Mouse (Mus musculus) testis, adult 2 months (tissue): ENCODE results near the gene Hes3.

Experiments used
- CTCF ChIP-seq: fragments of 200-500 bp; IDR thresholded peaks from 2 replicates; pipeline ENCODE4 v1.5.1; 2012; ENCODE audit warnings: low read depth, mild to moderate bottlenecking, inconsistent platforms, low read length, moderate library complexity; ENCODE audit not compliant: control insufficient read depth, insufficient read depth, insufficient replicate concordance
- POLR2A ChIP-seq: fragments of 200-500 bp; IDR thresholded peaks from 2 replicates; pipeline ENCODE4 v1.6.1; 2012; ENCODE audit warnings: low read depth, mild to moderate bottlenecking, inconsistent platforms, low read length, moderate library complexity; ENCODE audit not compliant: control insufficient read depth

GRCm38 (mm10) chr4:152294188-152294929 lies 2.9 kb upstream of the Hes3 start:
- 0 out of 2 replicates have a peak, but pooled peaks have one; percentile 4 for TF ChIP-seq POLR2A
- no peak for TF ChIP-seq CTCF
